Mouse (Mus musculus) small intestine, adult 2 months (tissue): ENCODE measurements around the gene Gm34653. TPM values are rescaled to one million over a fixed set of nuclear protein-coding genes. Genes with fewer than 3 reads are reported as not detected.
"Not testable (repeated sequence)": the region's sequence is repeated elsewhere in the genome, so short reads cannot be mapped to it uniquely, and the experiment has no call there.

Experiments used
- H3K27ac ChIP-seq: fragments of 200-500 bp; 2 replicates; pipeline ENCODE4 v1.5.1; 2012; ENCODE audit warnings: low read depth, low read length, control low read depth, inconsistent platforms; ENCODE audit not compliant: insufficient read depth
- H3K27me3 ChIP-seq: fragments of 200-500 bp; 2 replicates; pipeline ENCODE4 v1.6.1; 2012; ENCODE audit warnings: mild to moderate bottlenecking, moderate library complexity, low read length, inconsistent platforms; ENCODE audit not compliant: control insufficient read depth, insufficient read depth
- H3K36me3 ChIP-seq: fragments of 200-500 bp; 2 replicates; pipeline ENCODE4 v1.6.1; 2012; ENCODE audit warnings: mild to moderate bottlenecking, low read length, control low read depth, inconsistent platforms; ENCODE audit not compliant: control insufficient read depth, insufficient read depth
- H3K4me1 ChIP-seq: fragments of 200-500 bp; 2 replicates; pipeline ENCODE4 v1.6.1; 2012; ENCODE audit warnings: low read length, inconsistent platforms, mixed read lengths; ENCODE audit not compliant: control insufficient read depth, insufficient read depth, insufficient read length
- H3K4me3 ChIP-seq: fragments of 200-500 bp; 2 replicates; pipeline ENCODE4 v1.5.1; 2012; ENCODE audit warnings: low read depth, mild to moderate bottlenecking, control low read depth, inconsistent platforms, low read length, moderate library complexity
- CTCF ChIP-seq: fragments of 200-500 bp; IDR thresholded peaks from 2 replicates; pipeline ENCODE4 v1.5.1; 2012; ENCODE audit warnings: low read depth, mild to moderate bottlenecking, control low read depth, inconsistent platforms, low read length, moderate library complexity, mixed read lengths; ENCODE audit not compliant: insufficient replicate concordance, insufficient read length; ENCODE audit errors: extremely low read depth
- POLR2A ChIP-seq: fragments of 200-500 bp; IDR thresholded peaks from 2 replicates; pipeline ENCODE4 v1.6.1; 2012; ENCODE audit warnings: low read depth, mild to moderate bottlenecking, control low read depth, inconsistent platforms, low read length, moderate library complexity
- WGBS: fragments of 180-500 bp; shearing (Covaris S2); methylation state at CpG from one replicate; pipeline ENCODE4 v1.1.7; 2018; 5-methylcytosine and 5-hydroxymethylcytosine counted together
- polyA plus RNA-seq: library from polyadenylated mRNA; depleted of rRNA; stranded (reverse); fragments of >200 nt; gene quantifications from 2 replicates; pipeline ENCODE4 v1.2.3, GENCODE M21; 2012

Gm34653 gene
- polyA plus RNA-seq, 1 experiment = not detected

GRCm38 (mm10) chr2:34825827-34826459, 6.9 kb upstream of the Gm34653 start, which contains the start of gene Fbxw2:
Gene Fbxw2 (minus strand): TSS chr2:34826311.
- peaks cover 5% of the 10 kb centered on the region; the same call in 1 of the 2 replicates for H3K4me1 ChIP-seq
- under 1% methylated on average over 57 of the region's 57 CpGs for WGBS
- peak within 1 kb of the TSS; percentile 33 for H3K27ac ChIP-seq
- H3K27me3 ChIP-seq = no peaks in the 10 kb centered on the region
- TF ChIP-seq POLR2A (peak; percentile 80), CTCF (no peak)
- peaks cover 8% of the 10 kb centered on the region for H3K36me3 ChIP-seq
- H3K4me3 ChIP-seq = peak within 1 kb of the TSS; percentile 93

GRCm38 (mm10) chr2:34826460-34827231, 6.2 kb upstream of the Gm34653 start:
- peaks cover 5% of the 10 kb centered on the region; the same call in 1 of the 2 replicates for H3K4me1 ChIP-seq
- TF ChIP-seq POLR2A (no peak), CTCF (no peak)
- H3K36me3 ChIP-seq = peaks cover 3% of the 10 kb centered on the region; the same call in 1 of the 2 replicates
- peak overlapping the region; percentile 93 for H3K4me3 ChIP-seq
- 33% methylated on average over 20 of the region's 21 CpGs for WGBS
- no peaks in the 10 kb centered on the region for H3K27me3 ChIP-seq
- peak overlapping the region; percentile 7; the same call in 1 of the 2 replicates for H3K27ac ChIP-seq

- no peak for TF ChIP-seq POLR2A
- no peak for TF ChIP-seq CTCF
- WGBS = 73% methylated on average over 4 of the region's 4 CpGs
- Histone ChIP-seq H3K27ac (no peak overlapping the region), H3K27me3 (no peaks in the 10 kb centered on the region), H3K4me3 (no peak overlapping the region), H3K36me3 (peaks cover 2% of the 10 kb centered on the region; the same call in 1 of the 2 replicates), H3K4me1 (peaks cover 5% of the 10 kb centered on the region; the same call in 1 of the 2 replicates)
Observed at GRCm38 (mm10) chr2:34827591-34827990, 5.2 kb upstream of the Gm34653 start.

GRCm38 (mm10) chr2:34828026-34828425, 4.8 kb upstream of the Gm34653 start:
- 38% methylated on average over 1 of the region's 1 CpGs for WGBS
- TF ChIP-seq POLR2A (no peak), CTCF (no peak)
- no peaks in the 10 kb centered on the region for H3K36me3 ChIP-seq

GRCm38 (mm10) chr2:34830066-34830465, 2.7 kb upstream of the Gm34653 start:
- H3K4me1 ChIP-seq, H3K27ac ChIP-seq, H3K27me3 ChIP-seq, H3K4me3 ChIP-seq, H3K36me3 ChIP-seq: not testable (repeated sequence)
- WGBS = 97% methylated on average over 17 of the region's 17 CpGs

More at GRCm38 (mm10) chr2:34828026-34828425, 4.8 kb upstream of the Gm34653 start:
- peaks cover 5% of the 10 kb centered on the region; the same call in 1 of the 2 replicates for H3K4me1 ChIP-seq
- no peak overlapping the region for H3K4me3 ChIP-seq
- no peaks in the 10 kb centered on the region for H3K27me3 ChIP-seq
- no peak overlapping the region for H3K27ac ChIP-seq

GRCm38 (mm10) chr2:34833624-34834023, 817 bp downstream of the Gm34653 start:
- no peak for TF ChIP-seq POLR2A
- TF ChIP-seq CTCF = no peak
- Histone ChIP-seq H3K4me1 (no peaks in the 10 kb centered on the region), H3K36me3 (no peaks in the 10 kb centered on the region), H3K27me3 (no peaks in the 10 kb centered on the region), H3K27ac (no peak overlapping the region), H3K4me3 (no peak overlapping the region)
- 89% methylated on average over 17 of the region's 17 CpGs for WGBS

- no peak overlapping the region for H3K27ac ChIP-seq
- H3K27me3 ChIP-seq = no peaks in the 10 kb centered on the region
- no peaks in the 10 kb centered on the region for H3K4me1 ChIP-seq
- H3K36me3 ChIP-seq = no peaks in the 10 kb centered on the region
- no peak overlapping the region for H3K4me3 ChIP-seq
- 80% methylated on average over 3 of the region's 3 CpGs for WGBS
- TF ChIP-seq CTCF (no peak), POLR2A (no peak)
Observed at GRCm38 (mm10) chr2:34835669-34836068, 2.9 kb downstream of the Gm34653 start.

- H3K4me3 ChIP-seq, H3K4me1 ChIP-seq, H3K36me3 ChIP-seq, H3K27me3 ChIP-seq, H3K27ac ChIP-seq: not testable (repeated sequence)
- WGBS = 80% methylated on average over 5 of the region's 5 CpGs
Observed at GRCm38 (mm10) chr2:34840143-34840542, 7.3 kb downstream of the Gm34653 start.
